Mouse (Mus musculus) bone marrow, adult 2 months (tissue): Measurements from ENCODE around the gene Fkbp1a.

Experiments
- CTCF ChIP-seq: fragments of 200-500 bp; IDR thresholded peaks from 2 replicates; pipeline ENCODE4 v1.5.1; 2011; ENCODE audit warnings: low read length, control low read depth; ENCODE audit not compliant: control insufficient read depth, insufficient read depth
- POLR2A ChIP-seq: fragments of 200-500 bp; IDR thresholded peaks from 2 replicates; pipeline ENCODE4 v1.6.1; 2011; ENCODE audit warnings: low read depth, mild to moderate bottlenecking, control low read depth, low read length, borderline replicate concordance; ENCODE audit not compliant: control insufficient read depth

- no peak for TF ChIP-seq POLR2A
- no peak for TF ChIP-seq CTCF
Observed at GRCm38 (mm10) chr2:151579183-151579582, 36.9 kb downstream of the Fkbp1a start.
